Mouse (Mus musculus) liver, adult 2 months (tissue): ENCODE measurements at regions not wholly inside any gene's neighbourhood (a gene's known extent, or its start where the extent isn't known, plus 50 kb on each side); places are given as distances from the start of the nearest gene placed in this dataset.

Experiments
- CTCF ChIP-seq: fragments of 200-500 bp; IDR thresholded peaks from 2 replicates; pipeline ENCODE4 v1.5.1; 2011; ENCODE audit warnings: low read depth, low read length, control low read depth
- POLR2A ChIP-seq: fragments of 200-500 bp; IDR thresholded peaks from 2 replicates; pipeline ENCODE4 v1.6.1; 2011; ENCODE audit warnings: low read length, control low read depth; ENCODE audit not compliant: insufficient read depth; ENCODE audit errors: extremely low read depth

DNA sequence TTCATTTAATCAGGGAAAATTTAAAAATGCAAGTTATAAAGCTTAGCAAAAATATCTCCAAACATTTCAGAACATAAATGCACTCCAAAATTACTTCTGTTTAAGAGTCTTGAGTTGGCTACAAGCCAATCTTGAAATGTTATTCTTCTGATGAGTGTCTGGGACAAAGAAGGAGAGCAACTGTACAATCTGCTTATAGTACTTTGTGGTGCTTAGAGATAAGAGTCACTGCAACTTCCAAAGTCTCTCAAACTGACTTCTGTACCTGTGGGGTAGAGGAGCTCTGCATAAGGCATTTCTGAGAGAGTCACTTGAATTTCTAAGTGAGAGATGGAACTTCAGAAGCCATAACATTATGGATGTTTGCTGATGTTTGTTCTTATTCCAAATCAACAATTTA, 374.2 kb downstream of the Gpd2 start:
- TF ChIP-seq POLR2A = no peak
- no peak for TF ChIP-seq CTCF
